Mouse (Mus musculus) lung, adult 2 months (tissue): ENCODE results near the gene Arfgef2. TPM values are rescaled to one million over a fixed set of nuclear protein-coding genes. Genes with fewer than 3 reads are reported as not detected.

Source experiments
- DNase-seq: peaks from one replicate; pipeline ENCODE4 v3.0.0; 2022
- H3K4me1 ChIP-seq: fragments of 200-500 bp; 2 replicates; pipeline ENCODE4 v1.6.1; 2011; ENCODE audit warnings: low read length; ENCODE audit not compliant: control insufficient read depth, insufficient read depth
- H3K4me3 ChIP-seq: fragments of 200-500 bp; replicated peaks from 2 replicates; pipeline ENCODE3; 2011; ENCODE audit warnings: low read depth, mild to moderate bottlenecking, control low read depth, low read length; ENCODE audit errors: extremely low read depth
- CTCF ChIP-seq: fragments of 200-500 bp; IDR thresholded peaks from 2 replicates; pipeline ENCODE4 v1.5.1; 2011; ENCODE audit warnings: mild to moderate bottlenecking, low read length, control low read depth; ENCODE audit not compliant: insufficient read depth
- POLR2A ChIP-seq: fragments of 200-500 bp; IDR thresholded peaks from 2 replicates; pipeline ENCODE4 v1.6.1; 2011; ENCODE audit warnings: low read depth, mild to moderate bottlenecking, control low read depth, low read length, borderline replicate concordance; ENCODE audit errors: extremely low read depth
- WGBS: fragments of 180-500 bp; shearing (Covaris S2); methylation state at CpG from one replicate; pipeline ENCODE4 v1.1.7; 2018; 5-methylcytosine and 5-hydroxymethylcytosine counted together
- polyA plus RNA-seq: library from polyadenylated mRNA; depleted of rRNA; stranded (reverse); fragments of >200 nt; gene quantifications from 2 replicates; pipeline ENCODE4 v1.2.3, GENCODE M21; 2012

Gene Arfgef2
- polyA plus RNA-seq, 1 experiment, result 20.1 TPM

DNA sequence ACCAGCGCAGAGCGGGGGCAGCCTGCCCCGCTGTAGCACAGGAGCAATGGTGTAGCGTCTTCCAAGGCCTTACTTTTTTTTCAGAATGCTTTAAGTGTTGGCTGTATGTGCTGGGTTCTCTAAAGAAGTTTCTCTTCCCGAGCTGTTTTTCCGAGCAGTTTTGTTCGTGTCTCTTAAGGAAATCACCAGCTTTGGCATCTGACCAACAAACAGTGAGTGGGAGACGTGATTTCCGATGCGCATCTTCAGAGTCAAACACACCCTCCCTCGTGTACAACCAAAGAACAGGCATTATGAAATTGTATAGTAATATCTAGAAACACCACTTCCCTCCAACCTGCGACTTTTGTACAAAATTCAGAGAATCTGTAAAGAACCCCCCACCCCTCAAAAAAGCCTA lies 91.6 kb downstream of the Arfgef2 start:
- no peak for DNase-seq
- TF ChIP-seq POLR2A (no peak), CTCF (no peak)
- Histone ChIP-seq H3K4me1 (no peaks in the 10 kb centered on the region), H3K4me3 (no peak overlapping the region)
- 70% methylated on average over 12 of the region's 12 CpGs for WGBS

- TF ChIP-seq CTCF (no peak), POLR2A (no peak)
- 86% methylated on average over 2 of the region's 2 CpGs for WGBS
Measured at GRCm38 (mm10) chr2:166899161-166899560, 93.8 kb downstream of the Arfgef2 start.

DNA sequence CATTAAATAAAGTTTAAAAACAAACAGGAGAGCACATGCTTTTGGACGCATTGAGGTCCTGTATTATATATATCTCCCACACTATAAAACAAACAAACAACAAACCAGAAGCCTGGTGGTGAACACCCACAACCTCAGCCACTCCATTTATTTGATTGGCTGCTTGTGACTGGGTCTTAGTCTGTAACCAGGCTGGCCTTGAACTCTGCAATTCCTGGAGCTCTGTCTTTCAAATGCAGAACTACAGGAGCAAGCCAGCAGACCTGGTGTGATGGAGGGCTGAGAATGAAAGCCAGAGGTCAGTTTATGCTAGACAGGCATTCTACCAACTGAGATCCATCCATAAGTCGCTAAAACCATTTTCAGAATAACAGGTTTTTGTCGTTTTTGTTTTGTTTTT lies 94.4 kb downstream of the Arfgef2 start:
- WGBS, result 68% methylated on average over 3 of the region's 3 CpGs
- TF ChIP-seq POLR2A (no peak), CTCF (no peak)
- Histone ChIP-seq H3K4me3 (no peak overlapping the region), H3K4me1 (no peaks in the 10 kb centered on the region)
- DNase-seq, result no peak

More at GRCm38 (mm10) chr2:166899161-166899560, 93.8 kb downstream of the Arfgef2 start:
- no peak for DNase-seq
- H3K4me1 ChIP-seq, result no peaks in the 10 kb centered on the region
- no peak overlapping the region for H3K4me3 ChIP-seq

DNA sequence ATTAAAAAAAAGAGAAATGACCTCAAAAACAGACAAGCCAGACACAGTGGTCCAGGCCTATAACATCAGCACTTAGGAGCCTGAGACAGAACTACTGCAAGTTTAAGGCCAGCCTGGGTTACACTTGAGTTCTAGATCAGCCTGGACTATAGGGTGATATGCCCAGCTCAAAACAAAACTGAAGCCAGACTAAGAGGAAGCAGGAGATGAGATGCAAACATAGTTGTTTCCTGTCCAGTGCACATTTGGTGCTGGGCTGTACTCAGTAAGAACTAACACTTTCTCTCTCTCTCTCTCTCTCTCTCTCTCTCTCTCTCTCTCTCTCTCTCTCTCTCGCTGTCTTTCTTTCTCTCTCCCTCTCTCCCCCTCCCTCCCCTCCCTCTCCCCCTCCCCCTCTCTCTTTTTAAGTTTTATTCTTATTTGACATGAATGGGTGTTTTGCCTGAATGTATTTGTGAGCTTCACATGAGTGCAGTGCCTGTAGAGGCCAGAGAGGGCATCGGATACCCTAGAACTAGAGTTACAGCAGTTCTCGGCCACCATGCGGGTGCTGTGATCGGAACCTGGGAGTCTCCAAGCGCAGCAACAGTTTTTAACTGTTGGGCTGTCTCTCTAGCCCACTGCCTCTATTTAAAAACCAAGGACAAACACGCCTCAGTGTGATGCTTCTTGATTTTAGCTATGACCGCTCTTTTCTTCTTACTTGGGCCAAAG lies 95.6 kb downstream of the Arfgef2 start:
- no peak for DNase-seq
- no peak for TF ChIP-seq POLR2A
- no peak for TF ChIP-seq CTCF
- 84% methylated on average over 8 of the region's 8 CpGs for WGBS
- Histone ChIP-seq H3K4me1 (no peaks in the 10 kb centered on the region), H3K4me3 (no peak overlapping the region)

DNA sequence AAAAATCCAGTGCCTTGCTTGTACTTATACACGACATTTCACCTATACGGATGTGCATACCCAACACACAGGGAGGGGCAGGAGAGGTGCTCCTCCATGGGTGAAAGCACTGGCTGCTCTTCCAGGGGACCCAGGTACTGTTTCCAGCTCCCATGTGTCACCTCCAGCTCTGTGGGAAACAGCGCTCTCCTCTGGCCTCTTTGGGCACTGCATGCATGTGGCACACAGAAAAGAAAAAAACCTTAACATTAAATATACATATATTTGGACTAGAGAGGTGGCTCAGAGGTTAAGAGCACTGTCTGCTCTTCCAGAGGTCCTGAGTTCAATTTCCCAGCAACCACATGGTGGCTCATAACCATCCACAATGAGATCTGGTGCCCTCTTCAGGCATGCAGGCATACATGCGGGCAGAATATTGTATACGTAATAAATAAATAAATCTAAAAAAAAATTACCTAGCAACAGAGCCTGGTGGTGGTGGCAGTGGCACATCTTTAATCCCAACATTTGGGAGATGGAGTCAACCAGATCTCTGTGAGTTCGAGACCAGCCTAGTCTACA lies 98.4 kb downstream of the Arfgef2 start:
- DNase-seq, result no peak
- Histone ChIP-seq H3K4me3 (no peak overlapping the region), H3K4me1 (no peaks in the 10 kb centered on the region)
- TF ChIP-seq CTCF (peak; percentile 22; the same call in 1 of the 2 replicates), POLR2A (no peak)
- 84% methylated on average over 6 of the region's 6 CpGs for WGBS

- TF ChIP-seq POLR2A (peak; percentile 75), CTCF (no peak)
- WGBS, result under 1% methylated on average over 80 of the region's 80 CpGs
- peak within 1 kb of the TSS; percentile 93 for H3K4me3 ChIP-seq
- peak; percentile 96 for DNase-seq
- no peaks in the 10 kb centered on the region for H3K4me1 ChIP-seq
Measured at GRCm38 (mm10) chr2:166905711-166906522, 100.5 kb downstream of the Arfgef2 start, which contains the start of gene Cse1l. Gene Cse1l (plus strand): TSS chr2:166906040.

DNA sequence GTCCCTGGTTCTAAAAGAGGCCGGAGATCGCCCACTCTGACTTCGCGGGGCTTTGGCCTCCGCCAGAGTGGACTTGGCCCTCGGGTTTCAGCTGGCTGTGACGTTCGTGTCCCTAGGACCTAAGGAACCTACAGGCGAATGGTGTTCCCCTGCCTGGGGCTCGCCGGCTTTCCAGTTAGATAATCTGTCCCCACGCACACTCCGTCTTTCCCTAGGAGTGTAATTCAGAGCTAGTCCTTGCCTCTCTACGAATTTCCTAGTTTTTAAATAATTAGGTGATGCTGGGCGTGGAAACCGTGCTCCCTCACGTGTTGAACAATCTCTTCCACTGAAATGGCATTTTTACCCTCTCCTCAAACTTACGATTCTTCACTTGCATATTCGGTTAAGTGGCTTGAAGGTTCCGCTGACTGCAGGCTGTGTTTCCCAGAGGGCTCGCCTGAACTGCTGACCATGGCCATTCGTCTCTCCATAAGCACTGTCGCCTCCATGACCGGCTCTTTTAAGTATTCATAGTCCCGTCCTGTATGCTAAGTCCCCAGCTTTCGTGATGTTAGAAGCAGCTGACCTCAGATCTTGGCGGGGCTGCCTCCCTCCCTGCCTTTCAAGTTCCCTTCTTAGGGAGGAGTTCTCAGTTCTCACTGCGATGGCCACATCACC lies 101.3 kb downstream of the Arfgef2 start:
- no peak for TF ChIP-seq CTCF
- no peak for TF ChIP-seq POLR2A
- Histone ChIP-seq H3K4me1 (no peaks in the 10 kb centered on the region), H3K4me3 (peak overlapping the region; percentile 93)
- WGBS, result under 1% methylated on average over 28 of the region's 28 CpGs
- no peak for DNase-seq

- 91% methylated on average over 3 of the region's 3 CpGs for WGBS
- no peak for DNase-seq
- Histone ChIP-seq H3K4me3 (no peak overlapping the region), H3K4me1 (no peaks in the 10 kb centered on the region)
- no peak for TF ChIP-seq CTCF
- TF ChIP-seq POLR2A, result no peak
Measured at GRCm38 (mm10) chr2:166909729-166910128, 104.3 kb downstream of the Arfgef2 start.

DNA sequence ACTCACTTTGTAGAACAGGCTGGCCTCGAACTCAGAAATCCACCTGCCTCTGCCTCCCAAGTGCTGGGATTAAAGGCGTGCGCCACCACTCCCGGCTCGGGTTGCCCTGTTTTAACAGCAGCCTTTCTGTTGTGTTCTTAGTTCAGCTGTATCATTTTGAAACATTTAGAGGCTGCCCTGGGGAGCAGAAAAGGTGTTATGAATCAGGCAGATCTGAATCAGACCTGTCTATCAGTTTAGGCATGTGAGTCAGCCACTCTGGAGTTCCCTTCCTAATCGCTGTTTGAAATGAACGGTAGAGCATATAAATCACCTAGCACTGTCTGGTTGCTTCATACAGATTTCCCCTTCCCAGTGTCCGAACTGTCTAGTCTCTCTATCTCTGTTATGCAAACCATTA lies 105.1 kb downstream of the Arfgef2 start:
- no peak for DNase-seq
- TF ChIP-seq POLR2A (no peak), CTCF (no peak)
- Histone ChIP-seq H3K4me1 (no peaks in the 10 kb centered on the region), H3K4me3 (no peak overlapping the region)
- 89% methylated on average over 8 of the region's 8 CpGs for WGBS
